Comparison of ENCODE assay signal across 8 mouse cellular contexts in the genomic region with DNA sequence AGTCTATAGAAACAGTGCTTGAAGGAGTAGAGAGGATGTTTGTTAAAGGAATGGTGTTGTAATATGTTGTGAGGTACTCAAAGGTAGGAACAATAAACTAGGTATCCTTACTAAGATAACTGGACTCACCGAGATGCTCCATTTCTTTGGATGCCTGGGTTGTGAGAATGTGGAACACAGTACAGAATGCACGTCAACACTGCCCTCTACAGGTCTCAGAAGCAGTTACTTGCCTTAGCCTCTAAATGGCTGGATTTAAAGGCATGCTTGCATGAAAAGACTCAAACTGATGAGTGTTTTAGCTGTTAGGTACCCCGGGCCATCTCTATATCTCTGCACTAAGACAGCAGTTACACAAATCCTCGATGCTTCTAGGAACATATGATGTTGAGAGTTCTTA.
A peak's percentile ranks its signal among the peaks of the same experiment; 100 is the strongest.
DNase-seq lines count a peak whose midpoint lies in the region; ATAC-seq and TF ChIP-seq lines count a peak whose summit lies in the region.

No protein-coding gene starts in this region.

- no peak for TF ChIP-seq POLR2A in ES-Bruce4 (IDR thresholded peaks at IDR 0.05; ENCODE audit: insufficient read depth, low read length)

- DNase-seq in adrenal gland, adult 8-10 months, result peak; percentile 18
- DNase-seq in embryo, embryonic 11.5 days (ENCODE audit: low read depth, low spot score), result peak; percentile 71
- peak; percentile 66 to 78 for DNase-seq in heart, postnatal 10 days
- DNase-seq in large intestine, adult 2 months (ENCODE audit: low read depth, low spot score), result peak; percentile 28
- DNase-seq in retina, embryonic 14.5 days (ENCODE audit: low spot score), result peak; percentile 85

- H3K4me3 ChIP-seq in ES-Bruce4 (ENCODE audit: low read depth, low read length), result no peak overlapping the region
- H3K4me3 ChIP-seq in lung, embryonic 16.5 days (ENCODE audit: low read length), result no peak overlapping the region

- no peak overlapping the region for H3K4me2 ChIP-seq in lung, embryonic 16.5 days (ENCODE audit: low read depth, low read length)

- TF ChIP-seq EP300 in ES-Bruce4 (IDR thresholded peaks at IDR 0.05; ENCODE audit: insufficient read depth, low read depth, low read length), result no peak

- H3K27me3 ChIP-seq in ES-Bruce4 (ENCODE audit: control insufficient read depth, insufficient read depth, low read length, poor library complexity, severe bottlenecking), result no peaks in the 10 kb centered on the region
- H3K27me3 ChIP-seq in lung, embryonic 16.5 days (ENCODE audit: control insufficient read depth, insufficient read depth, low read depth, low read length), result no peaks in the 10 kb centered on the region

- TF ChIP-seq CTCF in ES-Bruce4 (IDR thresholded peaks at IDR 0.05; ENCODE audit: low read depth, low read length), result peak; percentile 1

- H3K27ac ChIP-seq in ES-Bruce4 (ENCODE audit: insufficient read depth, low read length), result no peak overlapping the region
- no peak overlapping the region for H3K27ac ChIP-seq in lung, embryonic 16.5 days (ENCODE audit: low read length)

- intact Hi-C loops in heart, postnatal 10 days (cut with DNase I), result loop anchor here (1.0 kb wide), 2 partner anchors 485 to 543 kb away; no protein-coding TSS in a partner anchor

- peak; percentile 74; the same call in 1 of the 2 replicates for ATAC-seq in lung, embryonic 16.5 days (ENCODE audit: low read depth)
- ATAC-seq in erythroblast, adult 5-6 weeks (replicated peaks; ENCODE audit: low FRiP score, poor library complexity, severe bottlenecking), result no peak

- no peak overlapping the region for H3K9ac ChIP-seq in ES-Bruce4 (ENCODE audit: low read depth, poor library complexity, severe bottlenecking)
- no peak overlapping the region for H3K9ac ChIP-seq in lung, embryonic 16.5 days (ENCODE audit: low read length)

- H3K36me3 ChIP-seq in ES-Bruce4 (ENCODE audit: control insufficient read depth, insufficient read depth, low read length, poor library complexity, severe bottlenecking), result no peaks in the 10 kb centered on the region
- H3K36me3 ChIP-seq in lung, embryonic 16.5 days (ENCODE audit: control insufficient read depth, insufficient read depth, low read length), result no peaks in the 10 kb centered on the region

- no peaks in the 10 kb centered on the region for H3K4me1 ChIP-seq in ES-Bruce4 (ENCODE audit: control insufficient read depth, insufficient read depth, low read length)
- no peaks in the 10 kb centered on the region for H3K4me1 ChIP-seq in lung, embryonic 16.5 days (replicated peaks; ENCODE audit: control insufficient read depth, insufficient read depth, low read length)

- WGBS in large intestine, adult 2 months, result 6% methylated on average over 4 of the region's 4 CpGs
- 7% methylated on average over 4 of the region's 4 CpGs for whole genome bisulfite sequencing in lung, embryonic 16.5 days

- H3K9me3 ChIP-seq in ES-Bruce4 (replicated peaks; ENCODE audit: control insufficient read depth, insufficient read depth, low read length, poor library complexity, severe bottlenecking), result no peaks in the 10 kb centered on the region
- no peaks in the 10 kb centered on the region for H3K9me3 ChIP-seq in lung, embryonic 16.5 days (ENCODE audit: control insufficient read depth, low read length)

Comparison
In these comparisons a context has a peak if more than half of its experiments do, and no peak if none do; other contexts are left out.
1. DNase-seq: peak in every context shown above with its lines; median percentile 85 in retina, embryonic 14.5 days; 72 in heart, postnatal 10 days; 71 in embryo, embryonic 11.5 days; 28 in large intestine, adult 2 months; 18 in adrenal gland, adult 8-10 months.